Mouse (Mus musculus) cerebellum, postnatal 36 days (tissue): ENCODE results near the gene Gm14305.
"Not testable (repeated sequence)": the region's sequence is repeated elsewhere in the genome, so short reads cannot be mapped to it uniquely, and the experiment has no call there.

Experiments
- DNase-seq, 2 experiments: peaks; one replicate each; pipeline ENCODE4 v3.0.0; 2021 to 2022; ENCODE audit warnings: mixed read lengths in 2 of 2

Gm14305 gene

GRCm38 (mm10) chr2:176708051-176708450 lies at the start of gene Gm14305:
Gene Gm14305 (plus strand): TSS chr2:176708328.
- DNase-seq: peak; percentile 5 to 26

DNA sequence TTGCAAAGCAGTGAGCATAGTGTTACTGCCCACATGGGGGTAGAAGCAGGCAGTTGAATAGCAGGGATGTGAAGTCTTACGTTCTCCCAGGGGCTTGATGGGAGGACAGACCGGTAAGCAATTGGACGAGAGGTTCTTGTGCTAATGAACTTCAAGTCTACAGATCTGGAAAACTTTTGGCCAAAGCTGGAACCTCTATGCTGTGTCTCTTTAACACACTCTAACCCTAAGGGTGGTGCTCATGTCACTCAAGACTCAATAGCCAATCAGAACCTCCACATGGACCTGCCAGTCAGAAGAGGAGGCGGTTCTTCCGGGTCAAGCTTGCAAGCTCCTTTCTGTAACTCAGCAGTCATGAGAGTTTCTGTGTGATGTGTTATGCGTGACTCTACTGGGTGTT lies 37.9 kb upstream of the Gm14305 start, which contains the start of gene Zfp973:
Gene Zfp973, plus strand, starts transcription at position 301 of the 400 bp plus-strand sequence.
- DNase-seq: not testable (repeated sequence)
